Mouse (Mus musculus) c-Kit-positive CD71-positive TER-119-positive erythroid progenitor cells, embryonic 14.5 days (primary cell): ENCODE measurements around the gene Gm17581.
"Not testable (repeated sequence)": the region's sequence is repeated elsewhere in the genome, so short reads cannot be mapped to it uniquely, and the experiment has no call there.

Source experiments
- DNase-seq: peaks from one replicate; pipeline ENCODE4 v3.0.0-alpha.2; 2013; ENCODE audit warnings: low spot score

Gene Gm17581

DNA sequence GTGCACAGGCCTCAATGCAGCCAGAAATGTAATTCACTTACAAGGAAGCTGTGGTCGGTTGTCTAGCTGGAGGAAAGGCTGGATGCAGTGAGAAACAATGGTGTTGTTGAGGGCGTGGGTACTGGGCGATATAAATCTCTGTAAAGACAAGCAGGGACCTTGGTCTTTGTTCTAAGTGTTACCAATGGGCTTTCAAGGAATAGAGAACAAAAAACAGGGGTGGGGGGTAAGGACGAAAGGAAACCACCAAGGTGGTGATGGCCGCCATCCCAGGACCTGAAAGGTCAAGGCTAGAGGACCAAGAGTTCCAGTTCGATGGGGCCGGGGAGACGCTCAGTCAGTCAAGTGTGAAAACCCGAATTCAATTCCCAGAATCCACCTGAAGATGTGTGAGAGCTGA, 2.1 kb upstream of the Gm17581 start:
- no peak for DNase-seq

DNA sequence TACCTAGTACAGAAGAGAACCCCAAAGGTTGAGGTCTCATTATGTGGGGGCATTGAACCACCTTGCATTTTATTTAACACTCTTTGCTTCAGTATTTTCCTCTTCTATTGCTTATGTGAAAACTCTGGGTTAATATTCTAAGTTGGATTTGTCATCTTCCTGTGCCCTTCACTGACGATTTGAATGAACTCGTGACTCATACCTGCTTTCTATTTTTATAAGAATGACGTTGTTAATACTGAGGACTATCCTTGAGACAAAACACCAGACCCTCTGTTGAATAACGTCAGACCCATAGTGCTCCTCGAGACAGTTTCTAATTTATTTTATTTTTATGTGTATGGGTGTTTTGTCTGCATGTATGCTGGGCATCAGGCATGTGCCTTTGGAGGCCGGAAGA, 1.3 kb upstream of the Gm17581 start:
- DNase-seq = no peak

DNA sequence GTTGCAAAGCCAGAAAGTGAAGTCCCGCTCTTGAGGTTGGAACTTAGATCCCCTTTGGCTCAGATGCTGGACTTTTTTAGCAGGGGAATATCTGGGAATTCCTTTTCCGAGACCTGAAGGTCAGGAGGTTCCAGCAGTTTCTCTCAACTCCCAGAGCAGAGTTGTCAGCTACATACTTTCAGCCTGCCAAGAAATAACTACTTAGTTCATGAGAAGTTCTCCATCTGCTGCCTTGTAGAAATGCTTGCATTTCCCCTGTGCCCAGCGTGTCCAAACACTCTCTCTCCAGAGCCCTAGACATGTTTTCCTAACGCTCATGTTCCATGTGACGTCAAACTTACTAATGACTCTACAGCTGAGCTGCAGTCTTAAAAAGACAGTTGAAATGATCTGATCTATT, 586 bp downstream of the Gm17581 start:
- DNase-seq = no peak

DNA sequence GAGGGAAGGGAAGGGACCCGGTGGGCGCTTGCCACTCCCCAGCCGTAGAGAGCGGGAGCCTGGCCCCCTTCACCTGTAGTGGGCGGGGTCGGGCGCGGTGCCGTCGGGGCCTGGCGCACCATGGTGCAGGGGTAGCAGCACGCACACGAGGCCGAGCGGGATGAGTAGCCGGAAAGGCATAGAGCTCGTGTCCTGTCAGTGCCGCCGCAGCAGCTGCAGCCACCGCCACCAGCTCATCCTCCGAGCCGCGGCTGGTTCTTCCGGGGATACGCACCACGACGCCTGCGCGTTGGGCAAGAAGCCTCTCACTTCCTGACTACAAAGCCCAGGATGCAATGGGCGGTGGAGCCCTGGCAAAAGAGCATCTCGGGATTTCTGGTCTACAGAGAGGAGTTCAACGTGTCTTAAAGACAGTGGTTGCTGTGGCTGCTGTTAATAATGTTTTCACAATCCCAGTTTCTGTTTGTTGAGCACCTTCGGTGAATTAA, 6.5 kb downstream of the Gm17581 start, which contains the start of gene Edem2:
Edem2 (minus strand) TSS at position 318 of the 488 bp plus-strand sequence.
- peak; percentile 85 for DNase-seq

DNA sequence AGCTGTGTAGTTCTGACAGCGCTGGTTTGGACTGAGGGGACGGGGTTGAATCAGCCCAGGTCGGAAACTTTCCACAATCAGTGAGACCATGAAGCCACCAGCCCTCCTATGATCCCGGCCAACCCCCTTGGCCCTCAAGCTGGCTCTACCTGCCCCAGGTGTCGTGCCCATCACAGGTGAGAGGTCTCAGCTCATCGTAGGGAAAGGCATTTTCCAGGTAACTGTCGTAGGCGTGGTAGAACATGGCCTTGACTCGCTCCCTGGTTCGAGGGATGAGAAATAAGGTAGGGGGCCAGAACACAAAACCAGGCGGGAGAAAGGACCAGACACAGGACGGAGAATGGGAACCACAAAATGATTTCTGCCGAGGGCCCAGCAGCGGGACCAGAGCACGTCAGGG, 6.9 kb downstream of the Gm17581 start:
- DNase-seq = no peak

DNA sequence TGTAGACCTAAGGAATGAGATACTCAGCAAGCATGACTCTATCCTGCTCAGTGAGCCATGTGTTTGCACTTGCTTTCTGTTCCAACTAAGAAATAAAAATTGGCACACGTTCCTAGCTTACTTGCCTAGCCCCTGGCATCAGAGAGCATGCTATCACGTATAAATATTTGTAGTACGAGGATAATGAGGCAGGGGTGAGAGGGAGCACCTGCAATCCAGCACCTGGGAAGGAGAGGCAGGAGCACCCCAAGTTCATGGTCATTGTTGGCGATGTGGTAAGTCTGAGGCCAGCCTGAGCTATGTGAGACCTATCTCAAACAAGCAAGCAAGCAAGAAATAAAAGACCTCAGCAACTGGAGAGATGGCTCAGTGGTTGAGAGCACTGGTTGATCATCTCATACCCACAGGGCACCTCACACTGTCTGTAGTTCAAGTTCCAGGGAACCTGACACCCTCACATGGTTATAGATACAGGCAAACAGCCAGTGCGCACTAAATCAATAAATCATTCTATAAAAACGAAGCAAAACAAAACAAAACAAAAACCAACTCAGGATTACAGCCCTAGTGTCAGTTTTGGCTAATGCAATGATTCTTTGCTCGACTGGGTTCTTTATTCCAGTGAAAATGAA, 7.8 kb downstream of the Gm17581 start:
- no peak for DNase-seq

DNA sequence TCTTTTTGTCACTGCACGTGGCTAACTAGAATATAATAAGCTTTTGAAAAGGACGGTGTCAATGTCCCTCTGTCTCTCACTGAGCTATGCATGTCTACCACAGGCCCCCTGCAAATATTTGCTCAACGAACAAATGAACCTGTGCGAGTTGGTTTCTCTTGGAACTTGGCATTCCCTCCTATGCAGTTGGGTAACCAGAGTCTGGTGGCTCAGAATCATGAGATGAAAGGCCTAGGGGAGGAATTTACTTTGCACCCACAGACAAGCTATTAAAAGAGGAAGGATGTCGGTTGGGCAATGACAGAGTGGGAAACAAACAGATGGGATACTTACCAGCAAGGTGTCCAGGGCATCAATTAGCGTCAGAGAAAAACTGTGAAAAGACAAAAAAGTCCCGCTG, 9.4 kb downstream of the Gm17581 start:
- no peak for DNase-seq

DNA sequence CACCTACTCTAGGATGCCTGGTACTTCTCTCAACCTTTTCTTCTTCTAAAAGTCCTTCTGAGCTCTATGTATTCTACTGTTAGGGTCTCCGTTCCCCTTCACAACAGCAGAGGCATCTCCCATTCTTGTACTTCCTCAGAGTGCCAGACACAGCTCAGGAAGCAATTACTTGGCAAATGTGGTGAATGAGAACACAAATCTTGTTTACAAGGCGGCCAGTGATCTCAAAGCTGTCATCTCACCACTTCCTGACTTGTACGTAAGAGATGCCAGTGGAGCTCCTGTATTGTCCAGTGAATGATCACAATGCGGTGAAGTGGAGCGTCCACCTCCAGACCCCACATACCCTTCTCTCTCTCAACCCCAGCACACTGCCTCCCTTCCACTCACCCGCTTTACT, 11.1 kb downstream of the Gm17581 start:
- DNase-seq = no peak

DNA sequence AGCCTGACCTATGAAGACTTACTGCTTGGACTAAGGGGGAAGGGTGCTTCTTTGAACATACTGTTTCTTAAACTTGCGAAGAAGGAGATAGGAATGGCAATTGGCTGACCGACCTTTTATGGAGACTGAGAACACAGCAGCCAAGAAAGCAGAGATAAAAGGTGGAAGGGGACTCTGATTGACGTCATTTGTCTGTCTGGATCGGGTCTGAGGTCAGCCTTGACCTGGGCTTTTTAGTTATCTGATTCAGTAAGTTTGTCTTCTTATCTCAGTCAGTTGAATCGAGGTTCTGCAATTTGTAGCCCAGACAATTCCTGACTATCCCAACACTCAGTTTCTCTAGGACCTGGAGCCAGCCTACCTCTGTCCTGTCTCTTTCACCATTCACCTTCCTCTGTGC, 11.6 kb downstream of the Gm17581 start:
- DNase-seq = no peak

DNA sequence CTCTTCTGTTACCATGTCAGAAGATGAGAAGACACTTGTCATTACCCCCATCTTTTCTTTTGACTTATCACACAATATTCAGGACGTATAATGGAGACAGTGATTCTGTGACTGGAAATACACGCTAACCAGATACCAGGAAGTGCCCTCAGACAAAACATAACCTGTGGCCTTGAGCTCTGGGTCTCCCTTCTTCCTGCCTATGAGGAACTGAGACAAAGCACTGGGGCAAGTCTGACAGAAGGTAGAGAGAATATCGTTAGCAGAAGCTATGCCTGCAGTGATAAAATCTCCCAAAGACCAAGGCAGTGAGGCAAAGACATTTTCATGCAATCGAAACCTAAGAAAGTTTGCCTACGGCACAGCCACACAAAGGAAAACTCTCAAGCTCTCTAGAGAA, 15.1 kb downstream of the Gm17581 start:
- DNase-seq = no peak

DNA sequence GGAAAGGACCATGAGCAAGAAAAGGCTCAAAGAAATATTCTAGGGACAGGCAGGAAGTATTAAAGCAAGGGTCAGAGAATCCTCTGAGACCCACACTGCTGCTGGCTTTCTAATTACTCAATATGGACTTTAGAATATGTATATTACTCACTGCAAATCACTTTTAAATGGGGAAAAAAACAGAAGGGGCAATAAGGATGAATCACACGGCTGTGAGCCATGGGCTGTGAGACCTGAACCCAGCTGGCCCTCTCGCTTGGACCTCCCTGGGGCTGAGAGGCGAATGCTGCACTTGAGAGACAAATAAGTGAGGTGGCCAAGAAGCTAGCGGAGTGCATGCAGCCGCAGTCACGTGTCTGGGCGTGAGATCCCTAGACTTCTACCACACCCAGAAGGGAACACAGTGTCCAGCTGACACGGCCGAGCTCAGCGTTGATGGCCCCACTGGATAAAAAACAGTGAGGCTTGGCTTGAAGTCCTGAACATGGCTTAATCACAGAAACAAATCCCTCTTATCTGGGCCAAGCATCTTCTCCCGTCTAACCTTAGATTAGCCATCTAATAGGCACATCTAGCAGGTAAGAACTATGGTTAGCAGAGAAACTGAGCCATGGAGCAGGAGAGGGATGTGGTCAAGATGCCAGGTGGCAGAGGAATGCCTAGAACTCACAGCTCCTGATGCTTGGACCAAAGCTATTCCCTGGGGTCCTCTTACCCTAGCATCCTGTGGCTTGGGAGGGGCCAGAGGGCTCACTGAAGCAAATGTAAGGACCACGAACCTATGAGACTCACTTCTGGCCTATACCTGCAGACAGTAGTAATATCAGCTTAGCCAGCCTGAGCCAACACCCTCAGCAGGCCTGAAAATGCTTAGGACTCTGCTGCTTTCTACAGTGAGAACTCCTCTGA, 18.3 kb downstream of the Gm17581 start:
- no peak for DNase-seq

DNA sequence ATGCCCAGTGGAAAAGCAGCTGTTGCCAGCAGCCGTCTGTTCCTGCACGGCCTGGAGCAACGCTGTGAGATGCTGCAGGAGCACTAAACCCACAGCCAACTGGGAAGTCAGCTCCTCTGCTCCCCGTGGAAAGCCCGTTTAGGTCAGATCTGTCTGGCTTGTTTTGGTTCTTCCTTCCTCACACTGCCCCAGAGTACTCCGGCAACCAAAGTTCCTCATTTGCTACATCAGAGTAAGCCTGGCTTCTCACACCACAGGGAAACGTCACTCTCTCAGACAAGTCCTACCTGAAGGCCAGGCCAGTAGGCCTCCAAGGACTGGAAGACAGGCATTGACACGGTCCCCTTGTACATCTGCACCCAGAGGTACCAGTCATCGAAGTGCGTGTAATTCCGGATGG, 25.1 kb downstream of the Gm17581 start:
- no peak for DNase-seq

DNA sequence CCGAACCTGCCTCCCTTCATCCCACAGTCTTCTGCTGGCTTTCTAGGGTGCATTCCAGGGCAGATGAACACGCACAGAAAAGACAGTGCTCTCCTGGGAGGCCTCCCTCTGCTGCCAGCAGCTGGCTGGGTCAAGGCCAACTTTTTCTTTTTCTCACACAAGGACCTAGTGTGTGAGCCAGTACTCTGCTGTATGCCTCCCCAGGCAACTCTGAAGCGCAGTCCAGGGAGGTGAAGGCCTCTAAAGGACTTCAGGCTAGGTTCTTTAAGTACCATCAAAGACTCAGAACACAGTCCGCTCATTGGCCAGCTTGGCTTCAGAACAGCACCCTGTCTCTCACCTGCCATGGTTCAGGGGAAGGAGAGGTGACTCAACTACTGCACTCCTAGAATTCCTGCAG, 28.4 kb downstream of the Gm17581 start:
- DNase-seq = no peak

DNA sequence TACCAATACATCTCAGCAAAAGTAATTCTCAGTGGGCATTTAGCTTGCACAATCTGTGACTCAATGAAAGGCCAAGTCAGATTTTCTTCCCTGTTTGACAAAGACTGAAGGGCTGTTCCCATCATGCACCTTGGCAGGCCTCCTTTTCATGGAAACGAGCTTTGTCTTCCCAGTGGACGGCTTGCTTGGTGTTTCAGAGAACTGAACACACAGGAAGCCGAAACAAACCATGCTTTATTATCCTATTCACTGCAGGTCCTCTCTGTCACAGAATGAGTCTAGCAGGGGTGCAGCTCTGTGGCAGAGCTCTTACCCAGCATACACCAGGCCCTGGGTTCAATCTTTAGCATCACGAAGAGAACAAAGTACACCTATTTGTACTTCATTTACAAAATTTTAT, 32.0 kb downstream of the Gm17581 start:
- DNase-seq = no peak

DNA sequence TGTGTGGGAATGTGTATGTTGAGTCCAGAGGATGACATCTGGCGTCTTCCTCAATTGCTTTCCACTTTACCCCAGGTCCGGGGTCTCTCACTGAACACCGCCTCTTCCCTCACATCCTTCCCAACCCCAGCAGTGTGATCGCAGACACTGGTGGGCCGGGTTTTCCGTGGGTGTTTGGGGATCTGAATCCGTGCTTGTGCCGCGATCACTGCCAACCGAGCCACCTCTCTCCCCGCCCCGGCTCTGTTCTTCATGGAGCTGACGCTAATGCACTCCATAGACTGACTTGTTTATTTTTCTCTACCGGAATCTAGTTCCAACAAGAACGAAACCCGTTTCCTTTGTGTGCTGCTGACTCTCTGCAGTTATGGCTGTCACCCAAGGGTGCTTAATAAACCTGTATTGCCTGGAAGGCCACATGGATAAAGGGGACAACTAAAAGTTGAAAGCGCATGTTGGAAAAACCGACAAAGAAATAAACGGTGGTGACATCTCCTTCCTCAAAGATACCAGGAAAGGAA, 34.2 kb downstream of the Gm17581 start:
- no peak for DNase-seq

DNA sequence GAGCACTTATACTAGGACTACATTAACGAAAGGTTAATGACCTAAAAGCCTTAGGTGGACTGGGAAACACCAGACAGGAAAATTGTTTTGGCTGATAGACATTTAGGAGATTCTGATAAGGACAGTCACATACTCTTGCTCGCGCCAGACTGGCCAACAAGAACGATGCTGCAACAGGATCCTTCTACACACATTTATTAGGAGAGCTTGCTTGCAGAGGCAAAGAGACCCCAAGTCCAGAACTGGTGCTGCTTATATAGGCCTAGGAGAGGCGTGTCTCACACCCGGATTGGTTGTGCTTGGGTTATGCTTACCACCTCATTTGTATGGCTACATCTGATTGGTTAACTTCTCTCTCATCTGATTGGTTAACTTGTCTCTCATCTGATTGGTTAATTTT, 37.2 kb downstream of the Gm17581 start:
- DNase-seq = not testable (repeated sequence)

DNA sequence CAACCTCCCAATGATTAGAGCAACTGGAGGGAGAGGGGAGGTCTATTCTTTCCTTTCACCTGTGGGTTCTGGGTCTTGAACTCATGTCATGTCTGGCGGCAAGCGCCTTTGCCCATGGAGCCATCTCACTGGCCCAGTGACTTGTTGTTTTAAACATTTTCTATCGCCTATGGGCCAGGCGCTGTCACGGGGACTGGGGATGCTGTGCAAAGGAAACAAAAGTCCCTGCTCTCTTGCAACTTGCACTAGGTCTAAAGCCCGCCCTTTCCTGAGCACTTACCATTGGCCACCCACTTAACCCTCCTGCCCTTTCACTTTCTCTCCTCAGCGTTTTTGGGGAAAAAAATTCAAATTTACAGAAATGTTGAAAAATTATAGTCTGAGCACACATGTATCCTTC, 38.8 kb downstream of the Gm17581 start:
- DNase-seq = no peak

DNA sequence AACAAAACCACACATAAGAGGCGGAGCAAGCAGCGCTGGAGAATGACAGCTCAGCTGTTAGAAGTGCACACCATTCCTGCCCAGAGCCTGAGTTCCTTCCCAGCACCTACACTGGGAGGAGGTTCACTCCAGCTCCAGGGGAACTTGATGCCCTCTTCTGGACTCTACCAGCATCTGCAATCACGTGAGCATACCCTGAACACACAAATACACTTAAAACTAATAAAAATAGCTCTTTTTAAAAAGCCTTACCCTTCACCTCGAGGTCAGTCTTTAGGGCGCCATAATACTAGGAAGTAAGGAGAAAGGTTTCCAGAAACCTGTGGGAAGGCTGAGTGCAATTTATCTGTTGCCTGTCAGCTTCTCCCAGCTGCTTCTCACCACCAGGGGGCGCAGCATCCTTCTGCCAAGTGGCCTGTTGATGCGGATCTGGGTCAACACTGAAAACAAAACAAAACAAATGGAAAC, 39.5 kb downstream of the Gm17581 start:
- peak; percentile 82 for DNase-seq

DNA sequence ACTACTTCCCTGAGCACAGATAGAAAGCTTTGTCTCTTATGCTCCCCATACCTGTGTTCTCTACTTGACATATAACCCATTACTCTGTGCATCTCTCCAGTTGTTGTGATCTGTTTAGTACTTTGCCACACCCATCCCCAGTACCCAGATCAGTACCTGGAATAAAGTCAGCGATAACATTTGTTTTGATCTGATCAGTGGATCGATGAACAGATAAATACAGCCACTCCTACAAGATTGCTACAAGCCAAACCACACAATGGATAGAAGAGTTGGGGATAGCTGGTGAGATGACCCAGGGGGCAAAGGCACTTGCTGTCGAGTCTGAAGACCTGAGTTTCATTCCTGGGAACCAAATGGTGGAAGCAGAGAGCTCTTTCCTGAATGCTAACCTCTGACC, 40.4 kb downstream of the Gm17581 start:
- DNase-seq = no peak

DNA sequence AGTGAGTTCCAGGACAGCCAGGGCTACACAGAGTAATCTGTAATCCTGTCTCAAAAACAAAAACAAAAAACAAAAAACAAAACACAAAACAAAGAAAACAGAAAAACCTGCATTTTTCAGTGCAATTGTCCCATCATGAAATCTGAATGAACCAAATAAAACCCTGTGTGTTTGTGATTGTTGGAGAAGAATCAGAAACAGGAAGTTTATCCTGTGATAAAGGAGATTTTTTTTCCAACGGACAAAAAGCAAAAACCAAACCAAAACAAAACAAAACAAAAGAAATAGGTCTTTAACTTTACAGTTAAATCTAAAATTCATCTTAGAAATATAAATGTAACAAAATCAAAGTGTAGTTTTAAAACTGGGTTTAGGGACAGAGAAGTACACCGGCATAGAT, 41.1 kb downstream of the Gm17581 start:
- no peak for DNase-seq

DNA sequence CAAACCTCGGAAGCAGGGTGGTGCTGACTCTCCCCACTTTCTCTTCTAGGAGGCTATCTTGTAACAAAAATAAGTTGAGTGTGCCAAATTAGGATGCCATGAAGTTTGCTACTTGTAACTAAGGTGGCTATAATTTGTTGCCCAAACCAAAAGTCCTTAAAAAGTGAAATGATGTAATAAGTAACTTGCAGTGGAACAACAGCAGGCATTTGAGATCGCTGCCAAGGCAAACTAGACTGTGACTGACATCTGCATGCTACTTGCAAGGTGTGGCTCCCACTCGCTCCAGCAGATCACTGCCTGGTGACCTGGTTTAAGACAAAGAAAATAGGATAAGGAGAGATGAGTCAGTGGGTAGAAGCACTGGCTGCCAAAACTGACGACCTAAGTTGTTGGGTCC, 42.5 kb downstream of the Gm17581 start:
- DNase-seq = no peak

DNA sequence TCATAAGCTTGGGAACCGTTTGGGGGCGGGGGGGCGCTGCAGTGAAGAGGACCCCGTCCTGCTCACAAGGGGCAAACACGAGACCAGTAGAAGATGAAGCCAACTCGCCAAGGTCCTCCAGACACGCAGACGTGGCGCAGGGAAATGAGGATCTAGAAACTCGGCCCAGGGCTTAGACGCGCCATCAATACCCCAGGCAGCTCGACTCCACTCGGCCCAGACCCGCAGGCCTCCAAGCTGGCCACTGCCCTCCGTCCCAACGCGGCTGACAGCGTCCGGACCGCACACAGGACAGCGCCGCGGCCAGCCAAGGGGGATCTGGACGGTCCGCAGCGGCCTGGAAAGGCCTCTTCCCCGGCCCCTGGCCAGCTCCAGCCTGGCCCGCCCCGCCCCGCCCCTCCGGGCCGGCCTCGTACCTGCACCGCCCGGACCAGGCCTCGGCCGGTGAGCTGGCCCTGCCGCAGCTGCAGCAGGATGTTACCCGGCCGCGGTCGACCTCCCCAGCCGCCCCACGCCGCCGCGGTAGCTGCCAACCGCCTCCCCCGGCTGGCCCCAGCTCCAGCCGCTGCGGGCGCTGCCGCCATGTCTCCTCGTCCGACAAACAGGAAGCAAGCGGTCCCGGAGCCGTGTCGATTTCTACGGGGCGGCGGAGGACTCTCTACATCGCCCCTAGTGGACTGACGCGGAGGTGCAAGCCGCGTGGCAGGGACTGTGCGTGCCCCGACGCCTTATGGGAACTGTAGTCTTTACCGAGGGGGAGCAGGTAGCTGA, 43.8 kb downstream of the Gm17581 start, which contains the start of gene Trpc4ap:
Trpc4ap (minus strand) TSS at position 662 of the 771 bp plus-strand sequence.
- DNase-seq = peak; percentile 94
